Mouse (Mus musculus) G1E-ER4 (cell line): ENCODE data around the gene Stard3nl. TPM values are rescaled to one million over a fixed set of nuclear protein-coding genes. Genes with fewer than 3 reads are reported as not detected.

ENCODE experiments used
- GATA1 ChIP-seq: IDR thresholded peaks from one replicate; pipeline ENCODE4 v1.8.0; 2012; ENCODE audit warnings: low read length, inconsistent platforms
- polyA plus RNA-seq: library from polyadenylated mRNA; stranded (reverse); fragments of >175 nt; gene quantifications from 2 replicates; pipeline ENCODE4 v1.2.3, GENCODE M21; 2012

The Stard3nl gene
- polyA plus RNA-seq, 1 experiment: 2.6 TPM

GRCm38 (mm10) chr13:19394171-19394570 is 1.4 kb downstream of the Stard3nl start:
- no peak for TF ChIP-seq GATA1

- TF ChIP-seq GATA1: no peak
Observed at GRCm38 (mm10) chr13:19393731-19394130, 1.9 kb downstream of the Stard3nl start.

DNA sequence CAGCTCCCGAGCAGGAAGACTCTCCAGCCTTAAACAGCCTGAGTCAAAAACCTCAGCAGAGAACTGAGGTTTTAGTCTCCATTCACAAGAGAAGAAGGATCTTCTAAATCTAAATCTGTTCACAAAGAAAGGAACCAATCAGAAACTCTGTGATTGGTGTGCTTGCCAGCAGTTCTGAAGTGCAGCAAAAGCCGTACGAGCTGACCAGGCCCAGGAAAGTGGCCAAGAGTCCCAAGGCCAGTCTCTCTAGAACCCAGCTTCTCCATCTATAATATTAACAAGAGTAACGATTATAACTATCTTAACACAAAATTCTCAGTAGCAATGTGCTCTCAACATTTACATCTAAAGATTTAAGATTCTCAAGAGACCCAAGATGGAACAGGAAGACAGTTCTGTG is 4.0 kb downstream of the Stard3nl start:
- TF ChIP-seq GATA1: no peak

DNA sequence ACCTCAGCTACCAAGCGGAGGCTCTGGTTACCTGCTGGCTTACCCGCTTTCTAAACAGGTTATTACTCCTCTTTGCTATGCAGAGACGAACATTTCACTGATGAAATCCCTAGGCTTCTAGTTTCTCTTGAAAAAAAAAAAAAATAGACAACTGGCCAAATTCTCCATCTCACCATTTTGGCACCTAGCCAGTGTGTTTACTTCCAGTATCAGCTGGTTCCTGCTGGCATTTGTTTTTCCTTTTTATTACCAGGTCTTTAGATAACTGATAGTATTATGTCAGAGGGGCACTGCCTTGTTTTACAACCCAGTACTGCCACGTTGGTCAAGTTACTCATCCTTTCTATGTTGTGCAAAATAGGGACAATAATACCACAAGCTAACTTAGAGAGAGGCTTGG is 5.3 kb downstream of the Stard3nl start:
- no peak for TF ChIP-seq GATA1

GRCm38 (mm10) chr13:19389896-19390295 is 5.7 kb downstream of the Stard3nl start:
- TF ChIP-seq GATA1: no peak

- no peak for TF ChIP-seq GATA1
Observed at GRCm38 (mm10) chr13:19389434-19389833, 6.2 kb downstream of the Stard3nl start.

DNA sequence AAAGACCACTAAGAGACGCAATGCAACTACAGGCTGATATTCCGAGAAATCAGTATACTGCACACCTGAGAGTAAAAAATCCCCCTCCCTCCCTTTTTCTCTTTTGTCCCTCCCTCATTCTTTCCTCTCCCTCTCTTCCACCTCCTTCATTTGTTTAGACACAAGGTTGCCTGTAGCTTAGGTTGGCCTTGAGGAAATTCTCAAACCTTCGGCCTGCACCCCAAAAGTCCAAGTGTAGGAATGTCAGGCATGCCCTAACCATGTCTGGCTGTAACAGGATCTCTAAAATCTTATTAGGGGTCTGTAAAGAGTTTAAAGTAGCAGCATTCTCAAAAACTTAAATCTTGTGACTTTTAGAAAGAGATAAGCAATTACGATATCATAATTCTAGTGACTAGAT is 10.4 kb downstream of the Stard3nl start:
- no peak for TF ChIP-seq GATA1

DNA sequence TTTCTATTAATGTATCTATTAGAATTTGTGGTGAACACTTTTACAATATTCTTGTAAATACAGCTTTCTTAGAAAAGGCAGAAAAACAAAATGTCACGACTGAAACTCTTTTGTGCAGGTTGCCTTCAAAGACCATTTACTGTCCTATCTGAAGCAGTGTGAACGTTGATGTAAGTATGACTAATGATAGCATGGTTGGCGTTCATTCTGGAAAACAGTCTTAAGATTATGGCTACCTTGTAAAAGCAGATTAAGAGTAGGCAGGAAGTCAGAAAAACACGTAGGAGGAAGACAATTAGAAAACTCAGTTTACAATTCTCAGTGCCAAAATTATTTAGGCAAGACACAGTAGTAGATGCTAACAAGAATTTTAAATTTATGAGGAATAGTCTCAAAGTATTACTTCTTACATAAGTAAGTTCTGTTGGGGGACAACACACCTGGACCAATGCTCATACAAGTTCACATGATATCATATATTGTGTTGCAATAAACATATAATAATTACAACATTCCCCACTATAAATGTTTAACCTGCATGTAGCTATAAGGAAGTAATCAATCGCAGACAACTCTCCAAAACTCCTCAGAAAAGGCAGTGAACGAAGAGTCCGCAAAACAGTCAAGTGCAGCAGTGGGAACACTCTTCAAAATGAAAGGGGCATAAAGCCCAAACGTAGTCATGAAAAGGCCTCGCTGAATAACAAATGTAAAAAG is 14.3 kb downstream of the Stard3nl start:
- TF ChIP-seq GATA1: no peak

GRCm38 (mm10) chr13:19379313-19379712 is 16.3 kb downstream of the Stard3nl start:
- TF ChIP-seq GATA1: no peak

- TF ChIP-seq GATA1: no peak
Observed at GRCm38 (mm10) chr13:19372133-19372729, 23.4 kb downstream of the Stard3nl start.

- TF ChIP-seq GATA1: no peak
Observed at GRCm38 (mm10) chr13:19368817-19369216, 26.8 kb downstream of the Stard3nl start.

DNA sequence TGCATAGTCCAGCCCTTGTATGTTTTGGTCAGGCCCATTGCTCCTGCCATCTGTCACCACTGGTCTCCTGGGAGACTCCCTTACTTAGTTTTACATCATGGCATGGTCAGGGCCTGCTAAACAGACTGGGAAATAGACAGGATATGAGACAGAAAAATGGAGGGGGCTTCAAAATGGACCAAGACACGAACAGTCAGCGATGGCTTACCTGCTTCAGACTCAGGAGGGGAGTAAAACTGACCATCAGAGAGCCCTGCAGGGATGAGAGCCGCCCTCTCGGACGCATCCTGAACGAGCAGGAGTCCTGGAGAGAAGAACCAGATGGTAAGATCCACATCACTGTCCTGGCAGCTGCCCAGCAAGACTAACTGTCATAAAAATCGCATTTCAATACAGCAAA is 28.1 kb downstream of the Stard3nl start:
- TF ChIP-seq GATA1: no peak

GRCm38 (mm10) chr13:19366866-19367265 is 28.7 kb downstream of the Stard3nl start:
- no peak for TF ChIP-seq GATA1

DNA sequence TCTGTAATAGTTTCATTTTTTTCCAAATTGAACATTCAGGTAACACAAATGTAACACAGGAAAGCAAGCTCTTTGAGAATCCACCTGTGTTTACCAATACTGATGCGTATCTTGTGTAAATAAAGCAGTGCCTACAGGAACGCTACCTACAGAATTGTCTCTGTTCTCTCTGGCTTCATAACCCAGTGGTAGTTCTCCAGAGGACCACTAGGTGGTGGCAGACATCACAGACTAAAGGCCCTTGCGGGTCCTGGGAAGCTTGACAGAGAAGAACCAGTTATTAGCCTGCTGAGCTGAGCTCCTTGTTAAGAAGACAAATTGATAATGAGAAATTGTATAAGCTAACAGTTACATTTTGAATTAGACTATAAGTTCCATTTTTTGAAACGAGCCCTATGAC is 30.0 kb downstream of the Stard3nl start:
- TF ChIP-seq GATA1: no peak

- TF ChIP-seq GATA1: no peak
Observed at GRCm38 (mm10) chr13:19364245-19364772, 31.3 kb downstream of the Stard3nl start.

DNA sequence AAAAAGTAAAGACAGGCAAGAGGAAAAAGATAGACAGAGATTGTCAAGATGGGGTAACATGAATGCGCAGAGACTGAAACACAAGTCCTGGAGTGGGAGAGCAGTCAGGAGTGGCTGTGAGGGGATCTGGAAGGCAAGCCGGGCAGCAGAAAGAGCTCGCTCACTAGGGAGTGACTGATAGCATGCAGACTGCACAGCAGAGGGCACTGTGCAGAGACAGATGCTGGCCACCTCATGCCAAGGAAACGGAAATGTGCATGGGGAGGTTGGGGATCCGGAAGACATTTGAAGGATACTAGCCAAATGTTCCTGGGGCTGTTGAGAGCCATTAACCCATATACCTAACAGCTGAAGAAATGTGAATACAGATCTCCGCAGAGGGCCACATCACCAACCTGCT is 33.2 kb downstream of the Stard3nl start:
- TF ChIP-seq GATA1: no peak

DNA sequence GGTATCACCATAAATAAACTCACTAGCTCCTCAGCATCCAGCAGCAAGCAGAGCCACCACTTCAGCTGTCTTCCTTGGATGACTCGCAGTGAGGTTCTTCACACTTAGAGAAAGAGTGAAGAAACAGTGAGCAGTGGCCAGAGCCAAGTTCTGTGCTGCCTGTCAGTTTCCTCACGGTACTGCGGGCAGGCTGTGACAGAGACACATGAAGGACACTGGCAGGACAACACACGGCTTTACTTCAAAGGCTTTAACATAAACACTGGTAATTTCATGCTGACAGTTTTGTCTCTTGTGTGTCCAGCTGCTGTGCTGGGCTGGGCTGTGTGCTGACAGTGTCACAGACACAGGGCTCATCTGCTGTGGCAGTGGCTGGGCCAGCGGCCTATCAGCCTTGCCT is 37.6 kb downstream of the Stard3nl start:
- no peak for TF ChIP-seq GATA1
